Mouse (Mus musculus) cerebellum, adult 9-10 months (tissue): ENCODE results near the gene Banf2.

ENCODE experiments used
- DNase-seq: peaks from one replicate; pipeline ENCODE4 v3.0.0; 2022

Banf2 gene

DNA sequence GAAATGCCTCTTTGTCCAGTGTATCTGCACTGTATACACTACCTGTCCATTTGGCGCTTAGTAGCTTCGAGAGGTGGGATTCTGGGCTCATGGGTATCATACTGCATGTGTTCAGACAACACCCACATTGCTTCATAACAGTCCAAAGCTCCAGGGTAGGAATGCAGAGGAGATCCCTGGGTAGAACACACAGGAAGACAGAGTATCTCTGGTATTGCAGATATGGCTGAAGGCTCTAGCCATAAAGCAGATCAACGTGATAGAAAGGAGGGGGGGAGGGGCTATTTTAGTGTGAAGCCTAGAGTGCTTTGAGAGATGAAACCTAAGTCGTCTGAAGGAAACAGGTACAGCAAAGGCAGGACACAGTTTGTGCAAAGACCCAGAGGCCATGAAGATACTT lies 6.4 kb upstream of the Banf2 start:
- DNase-seq, result no peak

- DNase-seq, result no peak
Observed at GRCm38 (mm10) chr2:144030791-144031190, 2.1 kb upstream of the Banf2 start.

GRCm38 (mm10) chr2:144044726-144045125 lies 11.9 kb downstream of the Banf2 start:
- peak; percentile 22 for DNase-seq

- DNase-seq, result no peak
Observed at GRCm38 (mm10) chr2:144045756-144046560, 13.1 kb downstream of the Banf2 start.

- no peak for DNase-seq
Observed at GRCm38 (mm10) chr2:144046916-144047315, 14.1 kb downstream of the Banf2 start.

DNA sequence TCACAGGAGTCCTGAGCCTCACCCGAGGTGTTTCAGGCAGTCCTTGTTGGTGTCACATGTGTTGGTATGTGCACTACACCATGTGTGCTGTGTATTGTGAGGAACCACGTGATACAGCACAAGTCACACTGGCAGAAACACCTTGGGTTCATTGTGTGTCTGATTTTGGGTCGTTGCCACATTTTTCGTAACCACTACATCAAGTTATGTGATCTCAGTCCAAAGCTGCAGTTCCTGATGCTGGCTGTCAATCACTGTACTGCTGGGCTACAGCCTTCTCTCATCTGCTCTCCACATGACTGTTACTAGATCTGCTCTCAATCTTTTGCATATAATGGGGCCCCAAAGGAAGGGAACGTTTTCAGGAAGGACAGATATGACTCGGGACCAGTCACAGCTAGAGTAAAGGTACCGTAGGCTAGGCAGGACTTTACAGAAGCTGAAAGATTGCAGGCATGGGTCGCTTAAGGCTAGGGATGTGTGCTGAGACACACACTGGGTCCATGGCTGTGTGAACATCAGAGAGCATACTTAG lies 17.4 kb downstream of the Banf2 start:
- DNase-seq, result no peak

- no peak for DNase-seq
Observed at GRCm38 (mm10) chr2:144050861-144051260, 18.0 kb downstream of the Banf2 start.

- peak; percentile 41 for DNase-seq
Observed at GRCm38 (mm10) chr2:144052410-144053065, 19.7 kb downstream of the Banf2 start.

- no peak for DNase-seq
Observed at GRCm38 (mm10) chr2:144057735-144058134, 24.9 kb downstream of the Banf2 start.

DNA sequence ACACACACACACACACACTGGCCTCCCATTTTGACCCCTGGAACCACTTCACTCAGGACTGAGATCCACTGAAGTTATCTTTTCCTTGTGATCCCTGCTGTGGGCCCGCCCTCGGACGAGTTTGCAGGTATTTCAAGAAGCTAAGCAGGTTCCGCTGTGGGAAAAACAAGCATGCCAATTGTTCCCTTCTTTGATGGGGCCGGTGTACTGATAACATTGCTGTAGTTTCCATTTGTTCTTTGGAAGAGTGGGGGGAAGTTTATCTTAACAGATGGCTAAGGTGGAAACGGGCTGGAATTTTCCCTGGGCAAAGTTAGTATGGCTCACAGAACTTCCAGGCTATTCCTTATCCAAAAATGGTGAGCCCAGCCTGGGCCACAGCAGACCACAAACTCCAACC lies 28.8 kb downstream of the Banf2 start:
- no peak for DNase-seq

DNA sequence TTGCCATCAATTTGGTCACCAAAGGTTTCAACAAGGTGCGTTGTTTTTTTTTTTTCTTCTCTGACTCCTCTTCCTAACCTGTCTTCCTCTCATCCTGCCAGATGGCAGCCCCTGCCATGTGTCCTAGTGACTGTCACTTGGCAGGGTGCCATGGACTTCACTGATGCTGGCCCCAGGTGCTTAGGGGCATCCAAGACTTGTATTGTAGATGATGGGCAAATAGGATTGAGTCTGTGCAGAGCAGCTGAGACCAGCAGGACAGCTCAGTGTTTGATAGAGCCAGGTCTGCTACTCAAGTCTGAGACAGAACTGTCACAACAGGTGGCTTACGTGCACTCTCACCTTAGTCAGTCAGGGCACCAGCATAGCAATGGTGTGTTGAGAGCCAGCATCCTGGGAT lies 32.6 kb downstream of the Banf2 start:
- DNase-seq, result peak; percentile 26

GRCm38 (mm10) chr2:144069663-144070062 lies 36.8 kb downstream of the Banf2 start:
- DNase-seq, result no peak

- no peak for DNase-seq
Observed at GRCm38 (mm10) chr2:144070479-144070878, 37.6 kb downstream of the Banf2 start.

- no peak for DNase-seq
Observed at GRCm38 (mm10) chr2:144072642-144073041, 39.8 kb downstream of the Banf2 start.

- DNase-seq, result no peak
Observed at GRCm38 (mm10) chr2:144074059-144074458, 41.2 kb downstream of the Banf2 start.

- no peak for DNase-seq
Observed at GRCm38 (mm10) chr2:144076625-144077024, 43.8 kb downstream of the Banf2 start.

GRCm38 (mm10) chr2:144078897-144079296 lies 46.0 kb downstream of the Banf2 start:
- DNase-seq, result no peak

DNA sequence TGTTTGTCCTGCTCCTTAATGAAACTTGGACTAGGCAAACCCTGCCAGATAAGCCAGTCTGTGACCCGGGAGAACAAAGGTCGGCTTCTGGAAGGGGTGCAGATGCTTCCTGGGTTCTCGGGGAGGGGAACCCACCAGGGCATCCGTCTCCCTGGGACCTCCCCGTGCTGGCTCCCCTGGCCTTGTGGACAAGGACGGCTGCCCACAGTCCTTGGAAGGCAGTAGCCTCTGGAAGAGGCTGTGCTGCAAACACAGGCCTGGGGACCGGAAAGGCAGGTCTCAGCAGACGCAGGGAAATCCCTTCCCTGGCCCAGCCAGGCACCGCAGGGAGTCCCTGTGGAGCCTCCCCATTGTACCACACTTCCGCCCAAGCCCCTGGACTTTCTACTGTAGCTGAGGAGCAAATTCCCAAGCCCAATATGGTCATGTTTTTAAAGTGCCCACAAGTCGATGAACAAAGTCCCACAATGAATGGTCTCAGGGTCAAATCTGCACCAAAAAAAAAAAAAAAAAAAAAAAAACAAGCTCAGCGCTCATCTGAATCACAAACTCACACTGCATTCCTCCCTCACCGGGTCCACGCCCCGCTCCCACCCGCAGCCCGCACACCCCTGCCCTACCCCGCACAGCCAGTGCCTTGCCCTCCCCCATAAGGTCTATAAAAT lies 53.5 kb downstream of the Banf2 start:
- no peak for DNase-seq

DNA sequence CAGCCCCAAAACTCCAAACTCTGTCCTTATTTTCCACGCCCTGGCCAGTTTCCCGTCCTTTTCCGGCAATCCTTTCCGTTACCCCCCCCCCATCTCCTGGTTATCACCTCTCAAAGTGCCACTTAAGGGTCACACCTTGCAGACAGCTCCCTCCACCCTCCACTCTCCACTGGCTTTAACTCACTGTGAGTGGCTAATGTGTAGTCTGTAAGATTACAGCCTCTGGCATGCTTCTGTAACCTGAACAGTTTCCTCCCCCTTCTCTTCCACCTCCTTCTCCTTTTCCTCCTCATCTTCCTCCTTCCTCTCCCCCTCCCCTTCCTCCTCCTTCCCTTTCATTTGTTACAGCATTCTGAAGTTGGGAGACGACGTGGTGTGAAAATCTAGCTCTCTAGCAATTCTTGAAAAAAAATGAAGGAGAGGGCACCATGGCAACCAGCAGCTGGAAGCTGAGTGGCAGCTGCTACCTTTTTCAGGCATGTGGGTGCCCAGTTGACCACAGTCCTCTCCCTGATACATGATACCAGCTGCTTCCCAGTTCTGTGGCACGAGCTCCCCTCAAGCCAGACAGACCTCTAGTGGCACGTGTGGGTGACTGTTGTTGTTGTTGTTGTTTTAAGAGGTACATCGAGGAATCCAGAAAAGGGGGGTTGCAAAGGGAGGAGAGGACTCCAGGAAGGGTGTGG lies 55.2 kb downstream of the Banf2 start:
- DNase-seq, result no peak

DNA sequence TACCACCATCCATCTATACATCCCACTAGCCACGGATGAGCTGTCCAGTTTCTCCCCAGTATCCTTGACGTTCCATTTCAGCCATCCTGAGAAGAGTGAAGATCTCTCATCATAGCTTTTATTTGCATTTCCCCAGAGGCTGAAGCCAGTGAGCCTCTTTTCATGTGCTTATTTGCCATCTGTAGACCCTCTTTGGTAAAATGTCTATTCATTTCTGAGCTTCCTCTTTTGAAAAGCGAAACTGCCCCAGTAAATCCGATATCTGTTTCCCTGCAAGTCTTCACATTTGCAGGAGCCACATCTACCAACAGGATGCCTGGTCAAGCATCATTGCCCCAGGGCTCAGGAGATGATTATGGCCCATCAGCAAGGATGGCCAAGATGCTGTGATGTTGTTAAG lies 59.9 kb downstream of the Banf2 start:
- no peak for DNase-seq

DNA sequence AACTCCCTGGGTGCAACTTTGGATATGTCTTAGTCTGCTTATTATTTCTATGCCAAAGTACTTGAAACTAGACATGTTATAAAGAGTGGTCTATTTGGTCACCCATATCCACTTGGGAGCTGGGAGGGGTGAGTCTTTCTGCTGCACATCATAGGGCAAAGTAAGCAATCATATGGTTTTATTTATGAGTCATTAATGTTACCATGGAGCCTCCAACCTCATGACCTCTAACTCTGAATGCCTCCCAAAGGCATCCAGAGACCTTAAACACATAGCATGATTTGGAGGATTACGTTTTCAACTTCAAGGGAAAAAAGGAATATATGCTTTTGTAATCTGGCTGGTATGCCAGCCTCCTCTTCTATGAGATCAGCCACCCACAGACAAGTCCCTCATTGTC lies 61.9 kb downstream of the Banf2 start:
- no peak for DNase-seq

DNA sequence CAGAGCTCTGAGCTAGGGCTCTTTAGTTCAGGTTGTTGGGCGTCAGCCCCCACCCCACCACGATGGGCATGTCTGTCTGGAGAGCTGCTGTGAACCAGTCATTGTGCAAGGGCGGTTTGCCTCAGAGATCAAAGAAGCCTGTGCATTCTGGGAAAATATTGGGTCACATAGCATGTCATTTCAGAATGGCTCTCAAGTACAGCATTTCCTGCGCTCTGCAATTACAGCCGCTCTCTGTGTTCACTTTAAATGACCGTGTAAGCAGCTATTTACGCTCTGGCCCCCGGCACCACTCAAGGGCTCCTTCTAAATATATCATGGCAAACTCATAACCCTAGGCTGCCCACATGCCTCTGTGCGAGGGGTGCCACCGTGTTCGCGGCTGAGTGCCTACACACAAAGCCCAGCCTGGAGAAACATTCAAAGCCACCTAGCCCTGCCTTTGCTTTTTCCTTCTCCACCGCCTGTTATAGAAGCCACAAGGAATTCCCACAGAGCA lies 68.7 kb downstream of the Banf2 start:
- DNase-seq, result no peak

DNA sequence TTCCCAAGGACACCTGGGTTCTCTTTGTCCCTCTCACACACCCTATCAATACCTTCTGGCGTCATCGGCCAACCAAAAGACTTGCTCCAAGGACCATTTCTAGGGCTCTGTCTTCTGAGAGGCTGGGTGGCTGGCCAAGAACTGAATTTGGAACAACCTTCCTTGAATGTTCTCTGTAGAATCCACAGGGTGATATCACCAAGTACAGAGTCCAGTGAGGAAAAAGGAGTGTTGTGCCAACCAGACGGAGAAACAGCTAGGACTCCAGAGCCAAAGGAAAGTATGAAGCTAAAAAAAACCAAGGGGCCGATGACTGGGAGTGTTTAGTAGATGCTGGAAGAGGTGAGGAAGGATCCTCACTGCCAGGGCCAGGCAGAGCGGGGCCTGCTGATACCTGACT lies 74.5 kb downstream of the Banf2 start:
- no peak for DNase-seq
